Mouse (Mus musculus): Measurements from ENCODE around the gene Myb. TPM values are rescaled to one million over a fixed set of nuclear protein-coding genes. Genes with fewer than 3 reads are reported as not detected.
A peak's percentile ranks its signal among the peaks of the same experiment; 100 is the strongest.

The Myb gene
- polyA plus RNA-seq, 1 experiment from 2014 or later: 2.9 TPM

- Histone ChIP-seq H3K27ac (ENCODE audit: low read depth, low read length) (no peak overlapping the region), H3K4me1 (replicated peaks; ENCODE audit: control insufficient read depth, insufficient read depth, low read length) (no peaks in the 10 kb centered on the region; the same call in 1 of the 2 replicates), H3K9me3 (ENCODE audit: control insufficient read depth) (no peaks in the 10 kb centered on the region), H3K4me3 (ENCODE audit: low read depth, low read length) (no peak overlapping the region), H3K27me3 (replicated peaks; ENCODE audit: control insufficient read depth, insufficient read depth, low read length) (peaks cover 3% of the 10 kb centered on the region; the same call in 1 of the 2 replicates), H3K36me3 (ENCODE audit: control insufficient read depth, insufficient read depth) (no peaks in the 10 kb centered on the region), H3K4me2 (replicated peaks; ENCODE audit: low read depth) (no peak overlapping the region), H3K9ac (ENCODE audit: low read depth, low read length) (no peak overlapping the region)
- TF ChIP-seq CTCF (IDR thresholded peaks at IDR 0.05; ENCODE audit: low read depth): no peak
- ATAC-seq: no peak
- 77% methylated on average over 10 of the region's 10 CpGs for WGBS
Measured at GRCm38 (mm10) chr10:21192436-21192835, 31.7 kb upstream of the Myb start.

- no peaks in the 10 kb centered on the region for H3K4me1 ChIP-seq (replicated peaks; ENCODE audit: control insufficient read depth, insufficient read depth, low read length)
- ATAC-seq: no peak
- H3K36me3 ChIP-seq (ENCODE audit: control insufficient read depth, insufficient read depth): no peaks in the 10 kb centered on the region
- no peak overlapping the region for H3K27ac ChIP-seq (ENCODE audit: low read depth, low read length)
- no peak overlapping the region for H3K4me3 ChIP-seq (ENCODE audit: low read depth, low read length)
- H3K4me2 ChIP-seq (replicated peaks; ENCODE audit: low read depth): no peak overlapping the region
- 75% methylated on average over 9 of the region's 9 CpGs for WGBS
- no peak overlapping the region for H3K9ac ChIP-seq (ENCODE audit: low read depth, low read length)
- no peak for TF ChIP-seq CTCF (IDR thresholded peaks at IDR 0.05; ENCODE audit: low read depth)
- H3K27me3 ChIP-seq (replicated peaks; ENCODE audit: control insufficient read depth, insufficient read depth, low read length): peaks cover 3% of the 10 kb centered on the region; the same call in 1 of the 2 replicates
- H3K9me3 ChIP-seq (ENCODE audit: control insufficient read depth): no peaks in the 10 kb centered on the region
Measured at GRCm38 (mm10) chr10:21189756-21190397, 29.1 kb upstream of the Myb start.

- no peak for TF ChIP-seq CTCF (IDR thresholded peaks at IDR 0.05; ENCODE audit: low read depth)
- no peak overlapping the region for H3K9ac ChIP-seq (ENCODE audit: low read depth, low read length)
Measured at GRCm38 (mm10) chr10:21189275-21189601, 28.5 kb upstream of the Myb start.

GRCm38 (mm10) chr10:21188564-21189274 is 27.9 kb upstream of the Myb start:
- Histone ChIP-seq H3K36me3 (ENCODE audit: control insufficient read depth, insufficient read depth) (no peaks in the 10 kb centered on the region), H3K4me2 (replicated peaks; ENCODE audit: low read depth) (peak overlapping the region; percentile 68), H3K9ac (ENCODE audit: low read depth, low read length) (0 out of 2 replicates have a peak overlapping the region, but pooled peaks have one; percentile 22), H3K9me3 (ENCODE audit: control insufficient read depth) (no peaks in the 10 kb centered on the region), H3K27me3 (replicated peaks; ENCODE audit: control insufficient read depth, insufficient read depth, low read length) (peaks cover 3% of the 10 kb centered on the region; the same call in 1 of the 2 replicates), H3K4me1 (replicated peaks; ENCODE audit: control insufficient read depth, insufficient read depth, low read length) (no peaks in the 10 kb centered on the region), H3K27ac (ENCODE audit: low read depth, low read length) (no peak overlapping the region), H3K4me3 (ENCODE audit: low read depth, low read length) (peak overlapping the region; percentile 47)
- WGBS: 19% methylated on average over 11 of the region's 11 CpGs
- ATAC-seq: no peak
- TF ChIP-seq CTCF (IDR thresholded peaks at IDR 0.05; ENCODE audit: low read depth): peak; percentile 90

More at GRCm38 (mm10) chr10:21189275-21189601, 28.5 kb upstream of the Myb start:
- H3K4me2 ChIP-seq (replicated peaks; ENCODE audit: low read depth): peak overlapping the region; percentile 68
- no peaks in the 10 kb centered on the region for H3K36me3 ChIP-seq (ENCODE audit: control insufficient read depth, insufficient read depth)
- no peaks in the 10 kb centered on the region for H3K9me3 ChIP-seq (ENCODE audit: control insufficient read depth)
- no peak overlapping the region; the same call in 1 of the 2 replicates for H3K4me3 ChIP-seq (ENCODE audit: low read depth, low read length)
- no peak overlapping the region for H3K27ac ChIP-seq (ENCODE audit: low read depth, low read length)
- WGBS: 24% methylated on average over 8 of the region's 8 CpGs
- no peaks in the 10 kb centered on the region for H3K4me1 ChIP-seq (replicated peaks; ENCODE audit: control insufficient read depth, insufficient read depth, low read length)
- no peak for ATAC-seq
- peaks cover 3% of the 10 kb centered on the region; the same call in 1 of the 2 replicates for H3K27me3 ChIP-seq (replicated peaks; ENCODE audit: control insufficient read depth, insufficient read depth, low read length)

- Histone ChIP-seq H3K9me3 (ENCODE audit: control insufficient read depth) (no peaks in the 10 kb centered on the region), H3K4me3 (ENCODE audit: low read depth, low read length) (no peak overlapping the region), H3K27ac (ENCODE audit: low read depth, low read length) (no peak overlapping the region), H3K4me2 (replicated peaks; ENCODE audit: low read depth) (no peak overlapping the region), H3K4me1 (replicated peaks; ENCODE audit: control insufficient read depth, insufficient read depth, low read length) (no peaks in the 10 kb centered on the region), H3K36me3 (ENCODE audit: control insufficient read depth, insufficient read depth) (no peaks in the 10 kb centered on the region), H3K9ac (ENCODE audit: low read depth, low read length) (no peak overlapping the region), H3K27me3 (replicated peaks; ENCODE audit: control insufficient read depth, insufficient read depth, low read length) (peaks cover 3% of the 10 kb centered on the region; the same call in 1 of the 2 replicates)
- no peak for ATAC-seq
- no peak for TF ChIP-seq CTCF (IDR thresholded peaks at IDR 0.05; ENCODE audit: low read depth)
Measured at GRCm38 (mm10) chr10:21187847-21188246, 27.1 kb upstream of the Myb start.

- H3K27ac ChIP-seq (ENCODE audit: low read depth, low read length): no peak overlapping the region
- no peak for ATAC-seq
- peaks cover 3% of the 10 kb centered on the region; the same call in 1 of the 2 replicates for H3K27me3 ChIP-seq (replicated peaks; ENCODE audit: control insufficient read depth, insufficient read depth, low read length)
- WGBS: 83% methylated on average over 5 of the region's 5 CpGs
- H3K9me3 ChIP-seq (ENCODE audit: control insufficient read depth): no peaks in the 10 kb centered on the region
- H3K4me1 ChIP-seq (replicated peaks; ENCODE audit: control insufficient read depth, insufficient read depth, low read length): no peaks in the 10 kb centered on the region
- H3K4me2 ChIP-seq (replicated peaks; ENCODE audit: low read depth): no peak overlapping the region
- no peak for TF ChIP-seq CTCF (IDR thresholded peaks at IDR 0.05; ENCODE audit: low read depth)
- no peak overlapping the region for H3K4me3 ChIP-seq (ENCODE audit: low read depth, low read length)
- no peak overlapping the region for H3K9ac ChIP-seq (ENCODE audit: low read depth, low read length)
- H3K36me3 ChIP-seq (ENCODE audit: control insufficient read depth, insufficient read depth): no peaks in the 10 kb centered on the region
Measured at GRCm38 (mm10) chr10:21186733-21187132, 25.9 kb upstream of the Myb start.
